Mouse (Mus musculus) cerebellum, postnatal 25 days (tissue): Measurements from ENCODE around the gene Zfp366.
A peak's percentile ranks its signal among the peaks of the same experiment; 100 is the strongest.
"Not testable (repeated sequence)": the region's sequence is repeated elsewhere in the genome, so short reads cannot be mapped to it uniquely, and the experiment has no call there.

Source experiments
- DNase-seq, 2 experiments: peaks; one replicate each; pipeline ENCODE4 v3.0.0; 2021; ENCODE audit warnings: mixed read lengths in 2 of 2

Zfp366 gene

DNA sequence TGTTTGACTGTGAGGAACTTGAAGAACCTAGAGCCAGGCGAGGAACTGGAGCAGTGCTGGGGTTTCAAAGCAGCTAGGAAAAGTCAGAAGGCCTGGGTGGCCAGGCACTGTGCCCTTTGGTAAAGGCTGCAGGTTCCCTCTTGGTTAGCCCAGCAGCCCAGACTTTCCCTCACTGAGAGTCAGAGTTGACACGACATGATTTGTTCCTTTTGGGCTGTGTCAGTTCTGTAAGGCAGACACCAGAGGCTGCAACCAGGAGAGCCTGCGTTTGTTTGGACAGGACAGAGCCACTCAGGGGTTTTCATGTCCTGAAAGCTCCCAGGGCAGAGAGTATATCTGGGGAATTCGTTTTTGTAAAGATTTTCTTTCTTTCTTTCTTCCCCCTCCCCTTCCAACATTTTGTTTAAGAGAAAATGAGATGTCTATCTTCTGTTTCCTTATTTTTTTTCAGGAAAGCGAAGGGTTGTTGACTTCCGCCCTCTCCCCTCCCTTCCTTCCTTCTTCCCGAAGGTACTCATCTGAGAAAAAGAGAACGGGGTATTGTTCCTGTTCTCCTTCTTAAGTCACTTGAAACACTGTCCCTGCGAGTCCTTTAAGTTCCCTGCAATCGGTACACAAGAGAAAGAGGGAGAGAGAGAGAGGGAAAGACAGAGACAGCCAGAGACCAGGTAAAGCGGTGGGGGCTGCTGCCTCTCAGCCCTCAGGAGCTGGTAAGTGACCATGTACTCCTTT, at the start of gene Zfp366:
TSS of gene Zfp366 (plus strand) at position 669 of the 732 bp plus-strand sequence.
- no peak for DNase-seq

GRCm38 (mm10) chr13:99138351-99139255, 46.0 kb upstream of the Zfp366 start:
- no peak for DNase-seq

GRCm38 (mm10) chr13:99146355-99146871, 38.2 kb upstream of the Zfp366 start:
- no peak for DNase-seq

DNA sequence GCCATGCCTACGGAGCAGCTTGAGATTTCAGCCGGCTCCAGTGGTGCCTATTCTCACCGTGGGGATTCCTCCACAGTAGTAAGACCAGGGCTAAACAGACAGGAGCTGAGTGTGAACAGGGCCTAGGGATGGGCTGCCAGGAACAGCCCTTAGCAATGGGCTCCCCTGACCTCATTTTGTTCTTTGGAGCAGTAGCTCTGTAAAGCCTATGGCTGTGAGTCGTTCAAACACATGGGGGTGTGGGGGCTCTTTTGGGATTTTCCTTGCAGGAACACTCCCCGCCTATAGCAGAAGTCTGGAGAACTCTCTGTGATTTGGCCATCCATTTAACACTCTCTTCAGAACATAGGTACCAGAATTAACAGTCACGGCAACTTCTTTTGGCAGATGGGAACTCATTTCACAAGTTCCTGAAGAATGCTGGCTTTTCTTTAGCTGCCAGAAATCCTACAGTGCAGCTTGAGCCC, 36.9 kb upstream of the Zfp366 start:
- DNase-seq: no peak

- no peak for DNase-seq
Observed at GRCm38 (mm10) chr13:99149551-99150305, 34.9 kb upstream of the Zfp366 start.

GRCm38 (mm10) chr13:99150626-99151025, 34.0 kb upstream of the Zfp366 start:
- no peak for DNase-seq

DNA sequence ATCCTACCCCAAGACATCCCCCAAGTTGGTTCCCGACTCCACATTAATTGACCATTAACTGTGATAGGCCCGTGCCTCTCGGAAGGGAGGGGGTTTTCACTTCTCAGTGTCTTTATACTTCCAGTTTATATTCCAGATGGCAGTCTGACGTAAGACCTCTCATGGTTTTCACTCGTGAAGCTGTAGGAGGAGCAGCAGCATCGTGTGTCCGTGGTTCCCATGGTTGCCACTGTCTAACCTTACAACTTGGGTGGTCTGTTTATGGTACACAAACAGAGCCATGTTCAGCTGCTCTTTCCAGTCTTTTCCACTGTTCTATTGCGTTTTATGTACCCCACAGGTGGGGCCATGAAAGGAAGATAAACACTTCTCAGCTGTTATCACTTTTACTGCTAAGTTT, 33.5 kb upstream of the Zfp366 start:
- no peak for DNase-seq

DNA sequence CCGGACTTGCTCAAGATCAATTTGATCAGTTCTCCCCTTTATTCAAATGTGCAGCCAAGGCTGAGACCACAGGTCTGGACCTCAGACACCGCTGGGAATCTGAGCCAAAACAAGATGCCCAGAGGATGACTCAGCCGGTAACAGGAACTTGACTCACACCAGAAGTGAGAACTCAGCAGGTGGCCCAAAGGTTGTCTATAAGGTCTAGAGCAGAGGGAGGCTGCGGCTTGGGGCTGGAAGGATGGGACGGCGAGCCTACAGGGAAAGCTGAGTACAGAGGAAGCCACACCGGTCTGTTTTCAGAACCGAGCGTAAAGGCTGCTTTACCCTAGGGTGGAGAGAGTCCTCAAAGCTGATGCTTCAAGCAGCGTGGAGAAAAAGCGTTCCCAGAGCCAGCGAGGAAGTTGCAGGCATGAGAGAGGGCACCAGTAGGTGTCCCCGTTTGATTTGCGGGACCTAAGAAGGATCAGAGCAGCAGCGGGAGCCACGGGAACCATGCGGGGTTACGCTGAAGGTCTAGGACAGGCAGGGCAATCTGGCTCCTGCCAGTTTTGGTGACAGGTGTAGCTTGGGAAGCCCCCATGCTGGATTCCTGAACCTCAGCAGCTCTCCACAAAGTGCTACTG, 32.2 kb upstream of the Zfp366 start:
- DNase-seq: peak; percentile 28 to 59

- no peak for DNase-seq
Observed at GRCm38 (mm10) chr13:99157709-99158108, 26.9 kb upstream of the Zfp366 start.

GRCm38 (mm10) chr13:99158773-99159172, 25.9 kb upstream of the Zfp366 start:
- no peak for DNase-seq

DNA sequence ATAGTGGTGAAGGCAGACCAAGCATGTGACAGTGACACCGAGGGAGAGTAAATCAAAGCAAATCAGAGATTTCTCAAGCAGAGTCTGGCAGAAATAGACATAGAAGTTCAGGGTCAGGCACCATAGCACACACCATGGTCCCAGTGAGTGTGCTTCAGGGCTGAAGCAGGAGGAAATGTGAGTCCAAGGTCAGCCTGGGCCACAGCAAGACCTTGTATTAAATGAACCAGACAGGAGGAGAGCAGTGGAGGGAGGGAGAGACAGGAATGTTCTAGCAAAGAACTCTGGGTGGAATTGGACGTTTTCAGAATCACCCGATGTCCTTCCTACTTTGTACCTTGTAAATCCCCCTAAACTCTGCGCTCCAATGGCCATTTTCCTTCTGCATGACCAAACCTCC, 21.6 kb upstream of the Zfp366 start:
- DNase-seq: no peak

DNA sequence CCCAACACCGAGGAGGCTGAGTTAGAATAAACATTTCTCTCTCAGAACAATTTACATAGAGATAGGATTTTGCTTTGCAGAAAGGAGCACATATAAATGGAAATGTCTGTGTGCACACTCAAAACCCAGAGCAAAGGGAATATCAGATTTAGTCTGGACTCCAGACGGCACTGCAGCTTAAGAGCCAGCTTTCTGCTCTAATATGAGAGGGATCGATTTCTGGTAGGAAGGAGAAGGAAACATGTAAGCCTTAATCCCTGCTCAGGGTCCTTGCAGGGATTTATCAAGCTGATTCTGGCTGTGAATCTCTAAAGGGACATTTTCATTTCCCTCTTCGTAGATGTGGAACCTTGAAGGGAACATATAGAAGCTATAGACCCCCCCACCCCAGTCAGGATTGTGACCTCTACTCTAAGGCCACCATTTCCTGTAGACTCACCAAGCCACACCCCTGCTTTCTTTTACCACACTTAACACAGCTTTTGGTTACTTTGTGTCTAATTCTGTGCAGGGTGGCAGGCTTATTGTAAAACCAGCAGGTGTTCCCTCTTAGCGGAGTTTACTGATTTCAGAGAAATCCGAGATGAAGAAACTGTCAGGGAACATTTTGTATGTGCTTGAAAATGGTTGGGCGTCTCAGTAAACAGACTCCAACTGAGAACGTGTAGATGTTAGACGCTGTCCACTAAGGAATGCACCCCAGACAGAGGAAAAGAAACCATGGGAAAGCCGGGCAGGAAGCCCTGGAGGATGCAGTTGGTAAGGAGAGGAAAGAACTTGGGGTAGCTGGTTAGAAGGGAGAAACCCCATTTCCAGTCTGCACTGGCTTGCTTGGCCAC, 20.9 kb upstream of the Zfp366 start:
- no peak for DNase-seq

GRCm38 (mm10) chr13:99164360-99164759, 20.3 kb upstream of the Zfp366 start:
- no peak for DNase-seq

- peak in 1 of 2 experiments; percentile 23 for DNase-seq
Observed at GRCm38 (mm10) chr13:99169401-99169800, 15.2 kb upstream of the Zfp366 start.

DNA sequence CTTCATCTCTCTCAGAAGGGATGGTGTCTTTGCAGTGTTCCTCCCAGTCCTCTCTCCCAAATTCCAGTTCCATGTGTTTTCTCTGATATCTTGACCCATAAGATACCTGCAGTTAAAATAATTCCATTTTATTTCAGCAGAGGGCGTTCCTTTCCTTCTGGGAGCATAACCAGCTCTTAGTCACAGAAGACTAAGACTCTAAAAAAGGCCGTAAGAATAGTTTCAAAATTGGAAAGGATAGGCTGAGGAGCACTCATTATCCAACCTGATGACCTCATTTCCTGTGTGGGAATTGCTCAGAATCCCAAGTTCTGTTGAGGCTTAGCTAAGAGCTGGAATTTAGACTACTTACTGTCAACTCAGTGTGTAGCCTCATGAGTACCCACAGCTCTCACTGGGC, 14.3 kb upstream of the Zfp366 start:
- no peak for DNase-seq

- no peak for DNase-seq
Observed at GRCm38 (mm10) chr13:99173849-99174248, 10.8 kb upstream of the Zfp366 start.

- not testable (repeated sequence) for DNase-seq
Observed at GRCm38 (mm10) chr13:99182828-99183227, 1.8 kb upstream of the Zfp366 start.

- no peak for DNase-seq
Observed at GRCm38 (mm10) chr13:99183257-99183895, 1.2 kb upstream of the Zfp366 start.

DNA sequence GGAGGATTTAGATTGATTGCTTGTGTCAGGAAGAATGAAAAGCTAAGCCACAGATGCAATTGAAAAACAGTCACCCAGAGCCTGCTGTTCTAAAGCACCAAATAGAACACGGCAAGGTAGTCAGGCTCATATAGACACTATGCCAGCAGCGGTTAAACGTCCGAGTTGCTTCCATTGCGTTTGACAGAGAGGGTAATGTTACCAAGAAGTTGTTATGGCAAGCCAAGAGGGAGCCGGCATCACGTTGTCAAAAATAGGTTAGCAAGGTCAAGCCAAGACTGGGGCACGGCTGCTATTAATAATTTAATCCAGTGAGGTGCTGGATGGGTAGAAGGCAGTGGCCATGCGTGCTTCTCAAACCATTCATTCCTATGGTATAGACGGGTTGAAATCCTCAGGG, 950 bp downstream of the Zfp366 start:
- DNase-seq: no peak

DNA sequence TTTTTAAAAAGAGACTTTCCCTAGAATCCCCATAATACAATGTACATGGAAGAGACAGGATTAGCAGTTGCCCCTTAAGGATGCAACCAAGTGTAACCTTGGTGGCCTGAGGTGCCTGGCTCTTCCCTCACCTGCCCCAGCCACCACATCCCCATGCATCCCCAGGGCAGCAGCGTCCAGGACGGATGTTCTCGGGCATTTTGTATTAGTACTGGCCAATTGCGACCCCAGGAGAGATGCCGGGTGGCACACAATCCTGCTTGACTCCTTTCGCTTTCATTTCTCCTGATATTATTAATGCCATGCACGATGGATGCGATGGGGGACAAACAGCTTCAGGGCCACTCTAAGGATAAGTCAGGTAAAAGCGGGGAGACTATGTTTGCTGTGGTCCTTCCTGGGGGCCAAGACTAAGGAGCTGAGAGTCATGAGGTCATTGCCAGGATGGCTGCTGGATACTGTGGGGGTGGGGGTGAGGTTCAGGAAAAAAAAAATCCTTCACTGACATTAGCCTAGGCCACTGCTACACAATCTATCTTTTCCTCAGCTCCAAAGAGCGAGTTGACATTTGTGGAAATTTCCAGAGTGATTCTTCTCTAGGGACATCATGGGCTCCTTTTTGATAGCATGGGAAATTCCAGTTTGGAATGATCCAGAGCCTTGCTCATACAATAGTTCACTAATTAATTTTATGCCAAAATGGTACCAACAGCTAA, 1.7 kb downstream of the Zfp366 start:
- no peak for DNase-seq
